Mouse (Mus musculus) liver, adult 2 months (tissue): Measurements from ENCODE around the gene Plk3.

Experiments
- CTCF ChIP-seq: fragments of 200-500 bp; IDR thresholded peaks from 2 replicates; pipeline ENCODE4 v1.5.1; 2011; ENCODE audit warnings: low read depth, low read length, control low read depth
- POLR2A ChIP-seq: fragments of 200-500 bp; IDR thresholded peaks from 2 replicates; pipeline ENCODE4 v1.6.1; 2011; ENCODE audit warnings: low read length, control low read depth; ENCODE audit not compliant: insufficient read depth; ENCODE audit errors: extremely low read depth

- TF ChIP-seq POLR2A (no peak), CTCF (no peak)
Observed at GRCm38 (mm10) chr4:117148047-117148713, 14.4 kb upstream of the Plk3 start.
